23 mouse cellular contexts compared by ENCODE assay signal in the genomic region with DNA sequence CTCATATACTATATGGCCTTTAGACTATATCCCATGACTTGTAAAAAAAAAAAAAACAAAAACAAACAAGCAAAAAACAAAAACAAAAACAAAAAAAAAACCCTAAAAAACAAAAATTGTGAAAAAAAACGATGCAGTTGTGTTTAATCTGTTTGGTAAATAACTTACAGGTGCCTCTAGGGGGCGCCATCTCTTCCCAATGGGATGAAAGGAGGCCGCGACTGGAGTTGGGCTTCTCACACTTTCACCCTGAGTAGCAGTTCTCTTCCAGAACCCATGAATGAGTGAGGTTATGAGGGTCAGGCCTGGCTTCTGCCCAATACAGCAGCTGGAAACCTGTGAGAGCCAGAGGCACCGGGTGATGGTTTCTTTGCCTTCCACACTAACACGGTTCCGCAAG. TPM values are rescaled to one million over a fixed set of nuclear protein-coding genes. Genes with fewer than 3 reads are reported as not detected.
DNase-seq lines count a peak whose midpoint lies in the region; ATAC-seq and TF ChIP-seq lines count a peak whose summit lies in the region.
"Had no signal": no experiment of that assay in that cellular context is flagged by ENCODE, and none has a peak within 500 bp of the region (broad histone marks: within the 10 kb centered on the region; RNA-seq: fewer than 3 reads in every experiment).

No protein-coding gene starts in this region.

- H3K36me3 ChIP-seq in hindbrain, postnatal 0 days (ENCODE audit: insufficient read depth, low read length): no peaks in the 10 kb centered on the region
- no peaks in the 10 kb centered on the region for H3K36me3 ChIP-seq in hindbrain, embryonic 12.5 days
- no peaks in the 10 kb centered on the region for H3K36me3 ChIP-seq in midbrain, embryonic 14.5 days (ENCODE audit: control insufficient read depth, insufficient read depth, low read length)
- H3K36me3 ChIP-seq in midbrain, embryonic 15.5 days (replicated peaks): no peaks in the 10 kb centered on the region
- H3K36me3 ChIP-seq: forebrain, embryonic 15.5 days; limb, embryonic 13.5 days; neural tube, embryonic 13.5 days; stomach, embryonic 15.5 days had no signal

- ATAC-seq in hindbrain, postnatal 0 days: no peak
- ATAC-seq in hindbrain, embryonic 12.5 days (ENCODE audit: low FRiP score): no peak
- ATAC-seq in midbrain, embryonic 14.5 days (ENCODE audit: low FRiP score, low TSS enrichment): no peak
- no peak for ATAC-seq in midbrain, embryonic 15.5 days (replicated peaks)
- no peak for ATAC-seq in frontal cortex, adult (ENCODE audit: low TSS enrichment)
- ATAC-seq: forebrain, embryonic 15.5 days; hindbrain, embryonic 16.5 days had no signal

- H3K27me3 ChIP-seq in hindbrain, postnatal 0 days (ENCODE audit: insufficient read depth, low read length): no peaks in the 10 kb centered on the region
- H3K27me3 ChIP-seq in hindbrain, embryonic 12.5 days: no peaks in the 10 kb centered on the region
- H3K27me3 ChIP-seq in midbrain, embryonic 14.5 days (ENCODE audit: control insufficient read depth, insufficient read depth, low read length): no peaks in the 10 kb centered on the region
- no peaks in the 10 kb centered on the region for H3K27me3 ChIP-seq in midbrain, embryonic 15.5 days (replicated peaks)
- H3K27me3 ChIP-seq: forebrain, embryonic 15.5 days; limb, embryonic 13.5 days; megakaryocyte, embryonic 14.5 days; neural tube, embryonic 13.5 days; stomach, embryonic 15.5 days had no signal

- H3K4me1 ChIP-seq in hindbrain, postnatal 0 days (ENCODE audit: insufficient read depth, low read length): no peaks in the 10 kb centered on the region
- H3K4me1 ChIP-seq in hindbrain, embryonic 12.5 days: no peaks in the 10 kb centered on the region
- H3K4me1 ChIP-seq in midbrain, embryonic 14.5 days (ENCODE audit: control insufficient read depth, insufficient read depth, low read length): no peaks in the 10 kb centered on the region
- H3K4me1 ChIP-seq in midbrain, embryonic 15.5 days: no peaks in the 10 kb centered on the region
- H3K4me1 ChIP-seq: forebrain, embryonic 15.5 days; limb, embryonic 13.5 days; megakaryocyte, embryonic 14.5 days; neural tube, embryonic 13.5 days; stomach, embryonic 15.5 days had no signal

- TF ChIP-seq CTCF in hindbrain, postnatal 0 days (IDR thresholded peaks at IDR 0.05; ENCODE audit: low read depth): peak; percentile 30

- 62% methylated on average over 7 of the region's 7 CpGs for WGBS in hindbrain, postnatal 0 days
- 67% methylated on average over 7 of the region's 7 CpGs for WGBS in hindbrain, embryonic 12.5 days
- WGBS in midbrain, embryonic 14.5 days: 74% methylated on average over 7 of the region's 7 CpGs
- 71% methylated on average over 7 of the region's 7 CpGs for WGBS in midbrain, embryonic 15.5 days

- no peak overlapping the region for H3K27ac ChIP-seq in hindbrain, postnatal 0 days
- H3K27ac ChIP-seq in hindbrain, embryonic 12.5 days: no peak overlapping the region
- H3K27ac ChIP-seq in midbrain, embryonic 14.5 days (replicated peaks; ENCODE audit: low read depth, low read length): no peak overlapping the region
- no peak overlapping the region for H3K27ac ChIP-seq in midbrain, embryonic 15.5 days
- H3K27ac ChIP-seq: forebrain, embryonic 15.5 days; limb, embryonic 13.5 days; neural tube, embryonic 13.5 days; stomach, embryonic 15.5 days had no signal

- H3K9me3 ChIP-seq in hindbrain, postnatal 0 days (ENCODE audit: low read length): no peaks in the 10 kb centered on the region
- no peaks in the 10 kb centered on the region for H3K9me3 ChIP-seq in hindbrain, embryonic 12.5 days (replicated peaks)
- no peaks in the 10 kb centered on the region for H3K9me3 ChIP-seq in midbrain, embryonic 14.5 days (ENCODE audit: control insufficient read depth, low read length)
- no peaks in the 10 kb centered on the region for H3K9me3 ChIP-seq in midbrain, embryonic 15.5 days
- H3K9me3 ChIP-seq: forebrain, embryonic 15.5 days; limb, embryonic 13.5 days; neural tube, embryonic 13.5 days; stomach, embryonic 15.5 days had no signal

- no peak overlapping the region for H3K4me3 ChIP-seq in hindbrain, postnatal 0 days (ENCODE audit: low read length)
- H3K4me3 ChIP-seq in hindbrain, embryonic 12.5 days: no peak overlapping the region
- H3K4me3 ChIP-seq in midbrain, embryonic 14.5 days (replicated peaks; ENCODE audit: low read depth, low read length): no peak overlapping the region
- no peak overlapping the region for H3K4me3 ChIP-seq in midbrain, embryonic 15.5 days
- H3K4me3 ChIP-seq: erythroblast, embryonic 14.5 days; forebrain, embryonic 15.5 days; limb, embryonic 13.5 days; megakaryocyte, embryonic 14.5 days; neural tube, embryonic 13.5 days; stomach, embryonic 15.5 days had no signal

- H3K9ac ChIP-seq in hindbrain, postnatal 0 days (replicated peaks; ENCODE audit: low read length): no peak overlapping the region
- H3K9ac ChIP-seq in hindbrain, embryonic 12.5 days: no peak overlapping the region
- H3K9ac ChIP-seq in midbrain, embryonic 14.5 days (replicated peaks; ENCODE audit: low read length): no peak overlapping the region
- H3K9ac ChIP-seq in midbrain, embryonic 15.5 days: no peak overlapping the region
- H3K9ac ChIP-seq: forebrain, embryonic 15.5 days; limb, embryonic 13.5 days; neural tube, embryonic 13.5 days; stomach, embryonic 15.5 days had no signal

- DNase-seq in hindbrain, postnatal 0 days (ENCODE audit: low spot score): peak; percentile 45
- DNase-seq in midbrain, embryonic 14.5 days: peak; percentile 13
- DNase-seq in embryo, embryonic 11 days: peak; percentile 44
- DNase-seq in thymus, postnatal 4 days: no peak
- DNase-seq in adrenal gland, postnatal 36 days: no peak
- DNase-seq: cerebellum, adult 9-10 months; heart, postnatal 10 days; kidney, adult 9 months; lung, adult 2 months had no signal

- H3K4me2 ChIP-seq in hindbrain, postnatal 0 days (ENCODE audit: low read depth, low read length): no peak overlapping the region
- H3K4me2 ChIP-seq in hindbrain, embryonic 12.5 days (replicated peaks): no peak overlapping the region
- H3K4me2 ChIP-seq in midbrain, embryonic 14.5 days (ENCODE audit: low read length): no peak overlapping the region
- H3K4me2 ChIP-seq in midbrain, embryonic 15.5 days: no peak overlapping the region
- H3K4me2 ChIP-seq: forebrain, embryonic 15.5 days; limb, embryonic 13.5 days; neural tube, embryonic 13.5 days; stomach, embryonic 15.5 days had no signal

RNA-seq across cellular contexts. Expression of a gene that starts 11.9 kb away (rescaled TPM):
- 1.2 and 1.4 TPM in 2 replicates for total RNA-seq in hindbrain, postnatal 0 days (2014; rRNA removed)
- 0.58 and 0.71 TPM in 2 replicates for polyA plus RNA-seq in hindbrain, postnatal 0 days (2015; fragmentation: Nextera tagmentation; extraction: Ambion mirVana)
- not detected in 2 replicates for polyA plus RNA-seq in hindbrain, embryonic 12.5 days (2016; fragmentation: Nextera tagmentation; extraction: Ambion mirVana)
- not detected in 2 replicates for polyA plus RNA-seq in midbrain, embryonic 14.5 days (2014; fragmentation: Nextera tagmentation; extraction: Ambion mirVana)
- 0.10 and 0.17 TPM in 2 replicates for polyA plus RNA-seq in midbrain, embryonic 15.5 days (2015; fragmentation: Nextera tagmentation; extraction: Ambion mirVana)
- not detected for total RNA-seq in adrenal gland, postnatal 36 days (2021)
- total RNA-seq: adrenal gland, adult 18-20 months; gastrocnemius, adult 18-20 months; heart, adult 8-10 months; heart, postnatal 10 days had no signal
- polyA plus RNA-seq: erythroblast, embryonic 14.5 days; limb, embryonic 13.5 days; lung, adult 2 months; neural tube, embryonic 13.5 days; stomach, embryonic 15.5 days; urinary bladder, adult 2 months had no signal

RNA-seq across cellular contexts. Expression of a gene that starts 12.9 kb away (rescaled TPM):
- total RNA-seq in hindbrain, postnatal 0 days (2014; rRNA removed): 6.5 and 7.7 TPM in 2 replicates
- 1.9 TPM in 2 replicates for polyA plus RNA-seq in hindbrain, postnatal 0 days (2015; fragmentation: Nextera tagmentation; extraction: Ambion mirVana)
- polyA plus RNA-seq in hindbrain, embryonic 12.5 days (2016; fragmentation: Nextera tagmentation; extraction: Ambion mirVana): 0.25 and 0.34 TPM in 2 replicates
- polyA plus RNA-seq in midbrain, embryonic 14.5 days (2014; fragmentation: Nextera tagmentation; extraction: Ambion mirVana): 1.3 and 1.8 TPM in 2 replicates
- polyA plus RNA-seq in midbrain, embryonic 15.5 days (2015; fragmentation: Nextera tagmentation; extraction: Ambion mirVana): 1.3 and 1.5 TPM in 2 replicates
- total RNA-seq in adrenal gland, postnatal 36 days (2021): not detected
- total RNA-seq: adrenal gland, adult 18-20 months; gastrocnemius, adult 18-20 months; heart, adult 8-10 months had no signal
- polyA plus RNA-seq: erythroblast, embryonic 14.5 days; lung, adult 2 months had no signal

RNA-seq across cellular contexts. Expression of a gene that starts 24.8 kb away (rescaled TPM):
- total RNA-seq in hindbrain, postnatal 0 days (2014; rRNA removed): 0.37 and 0.40 TPM in 2 replicates
- polyA plus RNA-seq in hindbrain, postnatal 0 days (2015; fragmentation: Nextera tagmentation; extraction: Ambion mirVana): 0.06 TPM in 1 of 2 replicates, not detected in the other
- polyA plus RNA-seq in hindbrain, embryonic 12.5 days (2016; fragmentation: Nextera tagmentation; extraction: Ambion mirVana): 0.06 TPM in 1 of 2 replicates, not detected in the other
- polyA plus RNA-seq in midbrain, embryonic 14.5 days (2014; fragmentation: Nextera tagmentation; extraction: Ambion mirVana): not detected in 2 replicates
- not detected in 2 replicates for polyA plus RNA-seq in midbrain, embryonic 15.5 days (2015; fragmentation: Nextera tagmentation; extraction: Ambion mirVana)
- total RNA-seq in adrenal gland, postnatal 36 days (2021): not detected
- total RNA-seq: gastrocnemius, adult 18-20 months had no signal
- polyA plus RNA-seq: erythroblast, embryonic 14.5 days; forebrain, embryonic 15.5 days; limb, embryonic 13.5 days; neural tube, embryonic 13.5 days; urinary bladder, adult 2 months had no signal

RNA-seq across cellular contexts. Expression of a gene that starts 42.3 kb away (rescaled TPM):
- 31.0 and 32.9 TPM in 2 replicates for total RNA-seq in hindbrain, postnatal 0 days (2014; rRNA removed)
- 27.3 and 30.3 TPM in 2 replicates for polyA plus RNA-seq in hindbrain, postnatal 0 days (2015; fragmentation: Nextera tagmentation; extraction: Ambion mirVana)
- polyA plus RNA-seq in hindbrain, embryonic 12.5 days (2016; fragmentation: Nextera tagmentation; extraction: Ambion mirVana): 17.8 and 23.7 TPM in 2 replicates
- 4.9 and 5.5 TPM in 2 replicates for polyA plus RNA-seq in midbrain, embryonic 14.5 days (2014; fragmentation: Nextera tagmentation; extraction: Ambion mirVana)
- polyA plus RNA-seq in midbrain, embryonic 15.5 days (2015; fragmentation: Nextera tagmentation; extraction: Ambion mirVana): 4.3 and 5.2 TPM in 2 replicates
- 10 to 100 TPM; 12.8 to 13.4 TPM for total RNA-seq in adrenal gland, postnatal 36 days (2021)
- polyA plus RNA-seq: erythroblast, embryonic 14.5 days had no signal

RNA-seq across cellular contexts. Expression of a gene that starts 49.3 kb away (rescaled TPM):
- total RNA-seq in hindbrain, postnatal 0 days (2014; rRNA removed): not detected in 2 replicates
- not detected in 2 replicates for polyA plus RNA-seq in hindbrain, postnatal 0 days (2015; fragmentation: Nextera tagmentation; extraction: Ambion mirVana)
- not detected in 2 replicates for polyA plus RNA-seq in hindbrain, embryonic 12.5 days (2016; fragmentation: Nextera tagmentation; extraction: Ambion mirVana)
- polyA plus RNA-seq in midbrain, embryonic 14.5 days (2014; fragmentation: Nextera tagmentation; extraction: Ambion mirVana): not detected in 2 replicates
- not detected in 2 replicates for polyA plus RNA-seq in midbrain, embryonic 15.5 days (2015; fragmentation: Nextera tagmentation; extraction: Ambion mirVana)
- total RNA-seq in adrenal gland, postnatal 36 days (2021): not detected
- total RNA-seq: adrenal gland, adult 18-20 months; gastrocnemius, adult 18-20 months; heart, adult 8-10 months; heart, postnatal 10 days had no signal
- polyA plus RNA-seq: erythroblast, embryonic 14.5 days; forebrain, embryonic 15.5 days; hindbrain, embryonic 16.5 days; limb, embryonic 13.5 days; lung, adult 2 months; neural tube, embryonic 13.5 days; stomach, embryonic 15.5 days had no signal

Comparison
In these comparisons a context has a peak if more than half of its experiments do, and no peak if none do; other contexts are left out.
1. DNase-seq: peak in hindbrain, postnatal 0 days (single experiment), midbrain, embryonic 14.5 days (single experiment) and embryo, embryonic 11 days (single experiment); none in thymus, postnatal 4 days (single experiment) and adrenal gland, postnatal 36 days (0 of 2).